Mouse (Mus musculus) cerebellum, postnatal 25 days (tissue): Measurements from ENCODE around the gene Rem1.

Source experiments
- DNase-seq, 2 experiments: peaks; one replicate each; pipeline ENCODE4 v3.0.0; 2021; ENCODE audit warnings: mixed read lengths in 2 of 2

Gene Rem1

DNA sequence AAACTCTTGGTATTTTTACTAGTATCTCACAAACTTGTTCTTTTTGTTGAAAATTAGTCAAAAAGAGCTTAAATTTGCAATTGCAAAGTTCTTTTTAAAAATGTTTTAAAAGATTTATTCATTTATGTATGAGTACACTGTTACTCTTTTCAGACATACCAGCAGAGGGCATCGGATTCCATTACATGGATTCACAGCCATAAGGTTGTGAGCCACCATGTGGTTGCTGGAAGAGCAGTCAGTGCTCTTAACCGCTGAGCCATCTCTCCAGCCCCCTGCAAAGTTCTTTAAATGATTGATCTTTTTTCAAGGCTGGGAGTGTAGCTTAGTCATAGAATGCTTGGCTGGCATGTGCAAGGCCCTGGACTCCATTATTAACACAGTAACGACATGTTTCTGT is 51.6 kb downstream of the Rem1 start:
- peak in 1 of 2 experiments; percentile 58 for DNase-seq

DNA sequence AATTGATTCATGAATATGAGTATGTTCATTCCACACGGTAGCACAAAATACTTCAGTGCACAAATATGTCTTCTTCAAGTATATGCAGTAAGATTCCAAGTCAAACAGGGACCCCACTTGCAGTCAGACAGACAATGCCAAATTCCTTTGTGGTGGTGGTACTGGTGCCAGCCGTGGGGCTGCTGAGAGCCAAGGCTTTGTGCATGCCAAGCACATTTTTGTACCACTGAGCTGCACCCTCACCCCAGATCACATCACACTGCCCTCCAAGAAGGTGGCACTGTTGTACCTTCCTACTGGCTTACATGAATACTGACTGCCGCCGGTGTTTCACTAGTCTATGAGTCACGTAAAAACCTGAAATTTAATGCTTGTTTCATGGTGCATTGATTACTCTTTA is 52.2 kb downstream of the Rem1 start:
- DNase-seq, result peak in 1 of 2 experiments; percentile 4

DNA sequence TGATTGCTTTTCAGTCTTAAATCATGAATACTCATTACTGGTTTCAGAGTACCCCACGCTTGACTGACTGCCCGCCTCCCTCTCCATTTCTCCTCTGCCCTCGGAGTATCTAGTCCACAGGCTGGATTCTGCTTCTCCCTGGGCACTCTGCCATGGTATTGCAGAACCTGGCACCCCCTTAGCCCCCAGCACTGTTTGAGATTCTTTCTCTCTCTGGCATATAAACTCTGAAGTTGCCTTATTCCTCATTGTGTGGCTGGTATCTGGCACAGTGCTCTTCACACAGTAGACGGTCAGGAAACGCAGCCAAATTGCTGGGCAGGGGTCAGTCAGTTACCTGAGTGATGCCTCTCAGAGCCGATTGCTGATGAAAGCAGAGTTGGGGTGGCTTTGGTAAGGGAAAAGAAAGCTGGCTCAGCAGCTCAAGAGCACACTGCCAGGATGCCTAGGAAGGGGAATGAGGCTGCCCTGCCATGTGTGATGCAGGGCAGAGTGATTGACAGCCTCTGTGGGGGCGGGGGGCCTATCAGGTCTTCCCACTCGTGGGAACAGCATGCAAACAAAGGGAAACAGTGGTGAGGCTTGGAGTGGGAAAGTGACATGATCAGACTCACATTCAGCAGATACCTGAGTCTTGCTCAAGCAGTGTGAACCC is 53.1 kb downstream of the Rem1 start:
- DNase-seq, result peak in 1 of 2 experiments; percentile 16

DNA sequence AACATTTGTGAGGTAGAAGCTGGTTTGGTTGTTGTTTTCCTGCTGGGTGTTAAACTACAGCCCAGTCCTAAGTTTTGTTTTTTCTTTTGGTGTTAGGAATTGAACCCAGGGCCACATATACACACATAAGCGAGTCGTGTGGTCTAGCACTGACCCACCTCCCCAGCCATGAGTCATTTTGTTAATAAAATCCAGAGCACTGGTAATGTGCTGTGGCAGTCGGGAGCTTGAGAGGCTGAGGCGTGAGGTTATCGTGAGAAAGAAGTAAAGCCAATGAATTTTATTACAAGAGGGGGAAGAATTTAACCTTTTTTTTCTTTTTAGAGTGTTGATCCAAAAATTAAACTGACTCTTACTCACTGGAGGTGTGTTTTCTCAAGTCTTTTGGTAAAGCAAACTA is 56.3 kb downstream of the Rem1 start:
- no peak for DNase-seq
